Mouse (Mus musculus) urinary bladder, postnatal 10 days (tissue): ENCODE measurements around the gene Ttn.

Experiments used
- DNase-seq: peaks from one replicate; pipeline ENCODE4 v3.0.0; 2022; ENCODE audit warnings: low spot score

Ttn gene

DNA sequence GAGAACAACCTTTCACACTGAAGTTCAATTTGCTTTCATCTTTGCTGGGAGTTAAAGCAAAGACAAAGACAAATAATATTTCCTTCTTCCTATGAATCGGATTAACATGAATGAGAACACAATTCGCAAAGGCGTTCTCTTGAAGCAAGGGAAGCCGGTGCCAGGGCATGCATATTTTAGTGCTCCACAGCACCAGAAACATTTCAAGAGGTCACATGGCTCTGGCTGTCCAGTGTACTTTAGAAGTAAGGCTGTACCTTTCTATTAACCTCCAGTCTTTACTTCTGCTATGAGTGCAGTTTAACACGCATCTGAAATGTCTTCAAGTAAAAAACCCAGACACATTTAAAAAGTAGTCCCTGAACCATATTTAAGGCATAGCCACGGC lies 20.3 kb downstream of the Ttn start:
- DNase-seq, result no peak

DNA sequence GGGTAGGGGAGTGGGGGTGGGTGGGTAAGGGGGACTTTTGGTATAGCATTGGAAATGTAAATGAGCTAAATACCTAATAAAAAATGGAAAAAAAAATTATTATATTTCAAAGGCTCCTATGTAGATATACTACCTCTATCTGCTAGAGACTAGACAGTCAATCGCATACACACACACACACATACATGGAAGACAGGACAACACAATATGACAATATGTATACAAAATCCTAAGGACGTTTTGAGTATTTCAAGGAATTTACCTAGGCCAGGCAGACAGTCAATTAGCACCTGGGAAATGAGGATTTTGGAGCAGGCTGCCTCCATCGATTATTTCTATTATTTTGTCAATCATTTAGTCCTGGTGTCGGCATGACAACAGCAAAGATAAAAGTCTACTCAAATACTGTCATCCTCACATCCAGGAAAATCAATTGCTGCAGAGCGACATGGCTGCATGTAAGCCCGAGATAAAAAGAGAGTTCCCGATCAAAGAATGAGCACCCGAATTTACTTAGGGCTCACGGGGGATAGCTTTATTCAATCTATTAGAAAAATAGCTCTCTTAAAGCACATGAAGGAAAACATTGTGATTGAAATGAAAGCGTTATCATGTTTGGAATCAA lies 20.8 kb downstream of the Ttn start:
- no peak for DNase-seq

- DNase-seq, result no peak
Observed at GRCm38 (mm10) chr2:76949774-76950173, 32.6 kb downstream of the Ttn start.

GRCm38 (mm10) chr2:76938515-76938914 lies 43.8 kb downstream of the Ttn start:
- DNase-seq, result no peak

- DNase-seq, result no peak
Observed at GRCm38 (mm10) chr2:76929718-76930117, 52.6 kb downstream of the Ttn start.

DNA sequence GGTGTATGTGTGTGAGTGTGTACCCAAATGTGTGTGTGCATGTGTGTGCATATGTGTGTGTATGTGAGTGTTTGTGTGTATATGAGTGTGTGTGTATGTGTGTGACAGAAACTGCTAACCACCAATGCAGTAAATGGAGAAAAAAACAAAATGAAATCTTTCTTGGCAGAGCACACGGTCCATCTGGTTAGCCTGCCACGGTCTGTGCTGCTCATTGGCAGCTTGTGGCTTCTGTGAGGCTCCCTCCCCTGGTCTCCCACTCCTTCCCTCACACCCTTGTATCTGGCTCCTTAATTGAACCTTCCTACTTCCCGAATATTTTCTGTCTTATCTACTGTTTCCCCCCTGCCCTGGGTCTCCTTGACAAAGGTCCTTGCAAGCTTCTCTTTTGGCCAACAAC lies 53.5 kb downstream of the Ttn start:
- DNase-seq, result no peak

GRCm38 (mm10) chr2:76928298-76928697 lies 54.0 kb downstream of the Ttn start:
- no peak for DNase-seq

DNA sequence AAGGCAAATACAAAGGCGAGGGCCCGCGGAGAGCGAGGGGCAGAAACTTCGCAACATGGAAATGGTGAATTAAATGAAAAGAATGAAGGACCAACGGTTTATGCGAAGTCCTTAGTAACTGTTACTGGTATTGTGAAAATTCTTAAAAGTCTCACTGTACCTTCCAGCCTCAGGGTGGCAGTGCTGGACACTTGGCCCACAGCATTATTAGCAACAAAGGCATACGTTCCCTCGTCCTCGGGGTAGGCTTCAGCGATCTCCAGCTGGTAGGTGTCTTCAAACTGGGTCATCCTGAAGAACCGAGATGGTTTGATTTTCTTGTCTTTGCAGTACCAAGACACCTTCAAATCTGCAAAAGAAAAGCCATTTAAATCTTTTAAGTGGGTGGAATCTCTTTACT lies 55.4 kb downstream of the Ttn start:
- no peak for DNase-seq

- no peak for DNase-seq
Observed at GRCm38 (mm10) chr2:76914959-76915358, 67.4 kb downstream of the Ttn start.

GRCm38 (mm10) chr2:76908705-76909457 lies 73.5 kb downstream of the Ttn start:
- DNase-seq, result no peak

GRCm38 (mm10) chr2:76903351-76903750 lies 79.0 kb downstream of the Ttn start:
- no peak for DNase-seq

GRCm38 (mm10) chr2:76901476-76902086 lies 80.8 kb downstream of the Ttn start:
- no peak for DNase-seq

- no peak for DNase-seq
Observed at GRCm38 (mm10) chr2:76899886-76900285, 82.5 kb downstream of the Ttn start.

- DNase-seq, result no peak
Observed at GRCm38 (mm10) chr2:76896990-76897389, 85.4 kb downstream of the Ttn start.

DNA sequence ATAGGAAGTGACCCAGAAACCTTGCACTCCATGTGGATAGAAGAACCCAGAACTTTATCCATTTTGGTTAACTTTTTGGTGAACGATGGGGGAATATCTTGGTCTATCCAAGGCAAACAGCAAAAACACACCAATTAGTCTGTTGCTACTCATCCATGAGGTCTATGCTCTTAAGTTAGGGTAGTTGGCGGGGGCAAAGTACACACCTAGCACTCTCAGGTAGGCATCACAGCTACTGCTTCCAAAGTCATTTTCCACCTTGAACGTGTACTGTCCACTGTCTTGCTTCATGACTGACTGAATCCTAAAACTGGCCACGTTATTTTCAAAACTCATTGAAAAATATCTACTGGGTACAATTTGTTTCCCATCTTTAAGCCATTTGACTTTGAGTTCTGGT lies 87.0 kb downstream of the Ttn start:
- DNase-seq, result no peak

DNA sequence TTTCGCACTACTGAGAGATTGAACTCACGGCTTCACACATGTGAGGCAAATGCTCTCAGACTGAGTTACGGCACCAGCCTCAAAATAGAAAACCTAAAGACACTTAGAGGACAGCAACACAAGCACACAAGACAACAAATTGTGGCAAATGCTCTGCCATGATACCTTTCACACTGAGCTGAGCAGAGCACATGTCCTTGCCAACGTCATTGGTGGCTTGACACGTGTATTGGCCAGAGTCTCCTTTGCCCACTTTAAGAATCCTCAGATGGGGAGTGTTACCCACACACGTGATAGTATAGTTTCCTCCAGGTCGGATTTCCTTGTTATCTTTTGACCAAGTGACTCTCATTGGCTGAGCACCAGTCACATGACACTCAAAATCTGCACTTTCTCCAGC lies 93.6 kb downstream of the Ttn start:
- DNase-seq, result no peak

GRCm38 (mm10) chr2:76885855-76886254 lies 96.5 kb downstream of the Ttn start:
- DNase-seq, result no peak

- no peak for DNase-seq
Observed at GRCm38 (mm10) chr2:76881406-76881805, 100.9 kb downstream of the Ttn start.

- DNase-seq, result no peak
Observed at GRCm38 (mm10) chr2:76875587-76875986, 106.8 kb downstream of the Ttn start.

DNA sequence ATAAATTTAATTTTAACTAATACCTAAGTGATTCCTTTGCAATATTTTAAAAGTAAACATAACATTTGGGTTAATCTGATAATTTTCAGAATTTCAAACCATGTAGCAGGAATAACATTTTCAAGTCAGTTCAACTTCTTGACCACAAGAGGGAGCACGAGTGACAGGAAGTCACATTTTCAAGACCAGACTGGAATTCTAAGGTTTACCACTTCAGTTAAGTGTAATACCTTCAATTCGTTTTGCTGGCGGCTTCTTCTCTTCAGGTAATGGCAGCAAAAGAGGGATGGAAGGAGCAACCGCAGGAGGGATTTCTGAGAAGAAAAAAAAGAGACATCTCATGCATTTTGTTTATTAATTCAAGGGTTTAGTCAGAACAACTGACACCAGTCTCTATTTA lies 115.4 kb downstream of the Ttn start:
- DNase-seq, result no peak

- DNase-seq, result no peak
Observed at GRCm38 (mm10) chr2:76865497-76865896, 116.8 kb downstream of the Ttn start.

- no peak for DNase-seq
Observed at GRCm38 (mm10) chr2:76861327-76861726, 121.0 kb downstream of the Ttn start.

DNA sequence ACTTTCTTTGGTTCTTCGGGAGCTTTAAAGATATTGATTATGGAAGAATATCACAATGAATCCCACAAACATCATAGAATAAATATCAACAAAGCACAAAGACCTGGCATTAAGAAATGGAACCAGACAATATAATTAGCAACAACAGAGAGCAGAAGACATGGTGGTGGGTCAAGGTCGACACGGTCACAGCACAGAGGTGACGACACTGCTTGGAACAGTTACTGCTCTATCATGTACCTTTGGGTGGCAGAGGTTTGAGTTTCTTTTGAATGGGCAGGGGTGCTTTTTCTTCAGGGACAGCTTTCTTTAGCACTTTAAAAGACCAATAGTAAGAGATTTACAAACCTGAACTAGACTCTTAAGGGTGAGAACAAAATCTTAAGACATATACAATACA lies 132.3 kb downstream of the Ttn start:
- DNase-seq, result no peak

DNA sequence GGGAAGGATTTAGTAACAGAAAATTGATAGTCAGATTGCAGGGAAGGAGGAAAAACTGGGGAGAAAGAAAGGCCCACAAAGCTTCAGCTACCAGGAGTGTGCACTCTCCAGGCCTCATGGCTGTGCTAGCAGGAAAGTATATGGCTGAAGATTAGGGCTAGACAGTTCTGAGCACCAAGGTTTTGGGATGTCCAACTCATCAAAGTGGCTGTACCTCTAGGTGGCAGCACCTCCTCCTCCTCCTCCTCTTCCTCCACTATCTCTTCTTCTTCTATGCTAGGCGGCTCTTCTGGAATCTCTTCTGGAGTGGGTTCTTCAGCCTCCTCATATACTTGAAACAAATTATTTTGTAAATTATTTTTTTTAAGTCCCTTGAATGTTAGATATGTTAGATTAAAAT lies 139.2 kb downstream of the Ttn start:
- DNase-seq, result no peak
